Mouse (Mus musculus) left cerebral cortex, postnatal 10 days (tissue): Measurements from ENCODE around the gene Cby1. TPM values are rescaled to one million over a fixed set of nuclear protein-coding genes. Genes with fewer than 3 reads are reported as not detected.

ENCODE experiments used
- DNase-seq, 2 experiments: peaks; one replicate each; pipeline ENCODE4 v3.0.0; 2021 to 2022; ENCODE audit warnings: low spot score in 2 of 2, mixed read lengths in 1 of 2; ENCODE audit errors: extremely low spot score in 1 of 2
- intact Hi-C: fragments of 180-260 bp; cut with DNase I; formaldehyde crosslinking; loops from one replicate; pipeline ENCODE4 v1.15.1; 2025
- total RNA-seq, 2 experiments: library from RNA; stranded (reverse); gene quantifications; 2 replicates each; pipeline ENCODE4 v1.2.3; 2021

Cby1 gene
- total RNA-seq, 2 experiments from 2014 or later = 54.5 to 61.0 TPM

DNA sequence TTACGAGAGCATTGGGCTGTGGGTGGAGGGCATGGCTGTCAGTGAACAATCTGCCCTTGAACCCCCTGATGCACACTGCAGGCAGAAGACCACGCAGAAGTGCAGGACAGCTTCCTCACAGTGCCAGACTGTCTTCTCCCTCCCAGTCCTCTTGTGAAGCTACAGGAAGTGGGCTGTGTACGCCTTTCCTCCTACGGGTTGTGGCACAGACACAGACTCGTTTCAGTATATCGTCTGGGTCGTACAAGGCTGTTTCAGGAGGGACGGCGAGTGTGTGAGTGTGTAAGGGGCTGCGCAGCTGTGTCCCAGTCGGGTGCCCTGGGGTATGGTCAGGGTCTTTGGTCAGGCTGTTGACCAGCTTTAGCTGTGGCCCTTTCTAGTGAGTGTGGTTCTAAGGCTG lies 34.7 kb downstream of the Cby1 start:
- DNase-seq = no peak
- intact Hi-C loops = no loop called here

DNA sequence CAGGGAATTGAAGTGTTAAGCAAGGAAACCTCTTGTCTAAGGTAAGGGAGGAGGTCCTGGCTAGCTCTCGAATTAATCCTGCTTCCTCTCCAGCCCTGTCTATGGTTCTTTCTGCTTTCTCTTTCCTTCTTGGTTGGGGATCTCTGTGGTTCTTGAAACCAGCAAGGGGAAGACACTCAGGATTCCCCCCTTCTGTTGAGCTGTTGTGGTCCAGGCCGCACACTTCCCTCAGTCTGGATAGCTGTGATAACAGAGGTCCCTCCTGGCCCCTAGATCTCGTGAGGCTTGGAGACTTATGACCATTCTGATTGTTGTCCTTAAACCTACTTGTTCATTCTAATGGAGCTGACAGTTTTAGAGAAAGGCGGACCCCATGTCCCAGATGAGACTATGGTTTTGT lies 35.5 kb downstream of the Cby1 start:
- intact Hi-C loops = no loop called here
- no peak for DNase-seq

DNA sequence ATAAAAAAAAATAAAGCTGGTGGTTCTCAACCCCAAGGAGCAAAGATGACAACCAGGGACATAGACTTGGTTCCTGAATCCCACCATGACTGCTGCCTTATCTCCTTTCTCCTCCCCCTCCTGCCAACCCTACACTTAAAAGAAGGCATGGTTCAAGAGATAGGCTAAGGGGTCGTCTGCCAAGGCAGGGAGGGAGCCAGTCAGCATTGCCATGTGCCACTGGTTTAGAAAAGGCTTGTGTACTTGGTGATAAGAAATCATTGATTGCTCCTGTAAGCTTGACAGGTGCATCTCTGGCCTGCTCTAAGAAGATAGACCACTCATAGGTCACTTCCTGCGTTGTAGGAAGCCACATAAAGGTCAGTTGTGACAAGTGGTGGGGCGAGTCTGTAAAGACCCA lies 36.5 kb downstream of the Cby1 start:
- DNase-seq = no peak
- intact Hi-C loops = no loop called here

DNA sequence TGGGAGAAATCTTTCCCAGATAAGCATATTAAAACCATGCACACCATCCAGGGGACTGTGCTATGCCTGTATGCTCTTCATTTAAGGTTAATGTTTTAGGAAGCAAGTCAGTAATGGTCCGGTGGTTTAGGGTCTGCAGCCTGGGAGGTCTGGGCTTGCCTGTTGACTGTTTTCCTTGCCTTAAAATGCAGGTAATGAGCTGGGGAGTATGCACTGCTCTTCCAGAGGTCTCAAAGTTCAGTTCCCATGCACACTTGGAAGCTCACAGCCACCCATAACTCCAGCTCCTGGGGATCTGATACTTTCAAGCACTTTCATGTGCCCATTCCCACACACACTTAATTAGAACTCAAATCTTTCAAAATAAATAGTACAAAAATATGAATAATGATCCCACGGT lies 37.5 kb downstream of the Cby1 start:
- intact Hi-C loops = no loop called here

DNA sequence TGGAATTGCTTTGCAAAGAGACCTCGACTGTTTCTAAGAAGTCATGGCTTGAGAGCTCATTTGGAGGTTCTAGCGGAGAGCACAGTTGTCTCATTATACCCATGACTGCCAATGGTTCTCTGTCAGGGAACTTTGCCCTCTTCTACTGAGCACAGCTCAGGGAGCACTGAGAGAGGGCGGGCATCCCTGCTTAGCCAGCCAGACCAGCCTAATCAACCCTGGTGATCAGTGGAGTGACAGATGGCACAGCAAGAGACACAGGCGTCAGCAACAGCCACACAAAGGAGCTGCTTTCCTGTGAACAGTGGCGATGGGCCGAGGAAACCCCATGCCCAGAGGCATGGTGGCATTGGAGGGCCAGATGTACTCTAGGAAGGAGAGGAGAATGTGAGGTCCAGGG lies 38.0 kb downstream of the Cby1 start:
- intact Hi-C loops = no loop called here
- DNase-seq = no peak

More for the DNA sequence above, 37.5 kb downstream of the Cby1 start:
- no peak for DNase-seq

- no peak for DNase-seq
These were observed 38.7 kb downstream of the Cby1 start for GRCm38 (mm10) chr15:79697558-79698187.

GRCm38 (mm10) chr15:79706603-79707214 lies 47.7 kb downstream of the Cby1 start:
- intact Hi-C loops = no loop called here
- DNase-seq = no peak

More at GRCm38 (mm10) chr15:79697558-79698187, 38.7 kb downstream of the Cby1 start:
- intact Hi-C loops = no loop called here

DNA sequence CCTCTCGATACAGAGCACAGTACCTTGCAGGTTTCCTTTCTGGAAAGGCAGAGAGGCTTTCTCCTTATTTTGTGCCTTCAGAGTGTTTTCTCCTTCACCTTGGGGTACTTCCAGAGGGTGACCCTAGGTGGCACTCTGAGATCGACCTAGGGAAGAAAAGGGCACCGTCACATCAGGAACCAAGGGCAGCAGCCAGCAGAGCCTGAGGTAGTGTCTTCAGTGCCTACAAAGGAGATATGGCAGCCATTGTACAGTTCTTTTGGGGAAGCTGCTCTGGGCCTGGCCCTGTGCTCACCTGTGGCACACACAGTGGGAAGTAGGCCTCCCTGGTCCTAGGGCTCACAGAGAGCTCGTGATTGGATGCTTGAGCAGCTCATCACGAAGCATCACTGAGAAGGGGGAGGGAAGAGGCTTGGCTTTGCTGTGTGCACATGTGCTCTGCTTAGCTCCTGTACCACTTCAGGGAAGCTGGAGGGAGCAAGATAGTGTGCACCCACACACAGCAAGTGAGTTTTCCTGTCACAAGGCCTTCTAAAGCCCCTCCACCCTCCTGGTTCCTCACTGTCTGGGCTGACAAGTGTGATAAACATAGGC lies 49.3 kb downstream of the Cby1 start:
- intact Hi-C loops = no loop called here
- no peak for DNase-seq

DNA sequence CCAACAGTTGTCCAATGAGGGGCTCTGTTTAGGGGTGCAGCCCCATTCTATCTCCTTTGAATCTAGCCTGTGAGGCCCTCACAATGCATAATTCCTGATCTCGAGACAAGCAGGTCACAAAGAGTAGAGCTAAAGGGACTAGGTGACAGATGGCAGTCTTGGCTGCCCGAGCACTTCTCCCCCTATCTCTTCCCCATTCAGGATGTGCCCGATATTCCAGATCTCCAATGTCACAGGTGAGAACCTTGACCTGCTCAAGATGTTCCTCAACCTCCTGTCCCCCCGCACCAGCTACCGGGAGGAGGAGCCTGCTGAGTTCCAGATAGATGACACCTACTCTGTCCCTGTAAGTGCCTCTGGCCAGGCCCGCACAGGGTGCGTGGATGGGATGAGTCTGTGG lies 56.6 kb downstream of the Cby1 start:
- intact Hi-C loops = no loop called here
- no peak for DNase-seq

DNA sequence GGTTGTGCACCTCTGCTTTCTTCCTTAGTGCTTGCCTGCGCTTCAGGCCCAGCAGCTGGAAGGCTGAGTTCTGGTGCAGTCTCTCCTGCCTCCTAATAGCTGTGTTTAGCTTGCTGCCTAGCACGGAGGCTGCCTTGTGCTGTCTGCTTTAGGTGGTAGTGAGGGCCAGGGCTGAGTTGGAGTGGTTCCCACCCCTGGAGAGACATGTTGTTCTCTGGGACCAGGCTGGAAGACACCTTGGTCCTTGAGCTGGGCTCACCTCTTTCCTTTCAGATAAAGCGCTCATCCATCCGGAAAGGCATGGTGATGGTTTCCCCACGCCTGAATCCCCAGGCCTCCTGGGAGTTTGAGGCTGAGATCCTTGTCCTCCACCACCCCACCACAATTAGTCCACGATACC lies 57.7 kb downstream of the Cby1 start:
- no peak for DNase-seq
- intact Hi-C loops = no loop called here

Other genes with a start within 250 kb of the Cby1 start
- 100 to 1,000 TPM; 181 to 198 TPM for gene Csnk1e, start 203.6 kb upstream of the Cby1 start, total RNA-seq
- gene Kcnj4, start 154.0 kb upstream of the Cby1 start, total RNA-seq = 100 to 1,000 TPM; 116 to 124 TPM
- gene Kdelr3, start 142.8 kb upstream of the Cby1 start, total RNA-seq = 1 to 10 TPM; 1.4 to 1.6 TPM
- gene Ddx17, start 112.5 kb upstream of the Cby1 start, total RNA-seq = 100 to 1,000 TPM; 381 TPM
- gene Dmc1, start 54.1 kb upstream of the Cby1 start, total RNA-seq = 1 to 10 TPM; 1.0 to 1.4 TPM
- 10 to 100 TPM; 10.4 to 10.6 TPM for gene Fam227a, start 243 bp upstream of the Cby1 start, total RNA-seq
- gene Tomm22, start 11.7 kb downstream of the Cby1 start, total RNA-seq = 100 to 1,000 TPM; 108 to 112 TPM
- 10 to 100 TPM; 43.7 to 46.1 TPM for gene Josd1, start 28.7 kb downstream of the Cby1 start, total RNA-seq
- 10 to 100 TPM; 44.9 to 48.5 TPM for gene Gtpbp1, start 31.6 kb downstream of the Cby1 start, total RNA-seq
- 10 to 100 TPM; 14.9 to 20.2 TPM for gene Sun2, start 83.3 kb downstream of the Cby1 start, total RNA-seq
- 10 to 100 TPM; 28.6 to 31.0 TPM for gene Dnal4, start 118.7 kb downstream of the Cby1 start, total RNA-seq
- 100 to 1,000 TPM; 454 to 474 TPM for gene Nptxr, start 145.6 kb downstream of the Cby1 start, total RNA-seq
- 10 to 100 TPM; 12.5 to 12.9 TPM for gene Npcd, start 175.0 kb downstream of the Cby1 start, total RNA-seq
- 100 to 1,000 TPM; 271 to 289 TPM for gene Cbx6, start 175.5 kb downstream of the Cby1 start, total RNA-seq
- gene Apobec3, start 232.5 kb downstream of the Cby1 start, total RNA-seq = 1 to 10 TPM; 4.4 to 4.7 TPM